Mouse (Mus musculus) embryonic facial prominence, embryonic 10.5 days (tissue): ENCODE data around the gene Tap2. TPM values are rescaled to one million over a fixed set of nuclear protein-coding genes. Genes with fewer than 3 reads are reported as not detected.
A peak's percentile ranks its signal among the peaks of the same experiment; 100 is the strongest.

Experiments
- DNase-seq: peaks from one replicate; pipeline ENCODE4 v3.0.0-alpha.2; 2017; ENCODE audit warnings: low spot score
- H3K27ac ChIP-seq: fragments of 300-500 bp; sonication (generic); replicated peaks from 2 replicates; pipeline ENCODE4 v1.5.1; 2016; ENCODE audit warnings: mild to moderate bottlenecking
- H3K27me3 ChIP-seq: fragments of 300-500 bp; sonication (generic); replicated peaks from 2 replicates; pipeline ENCODE4 v1.6.1; 2016; ENCODE audit warnings: low read depth, mild to moderate bottlenecking; ENCODE audit not compliant: poor library complexity, severe bottlenecking
- H3K36me3 ChIP-seq: fragments of 300-500 bp; sonication (generic); replicated peaks from 2 replicates; pipeline ENCODE4 v1.6.1; 2016; ENCODE audit warnings: mild to moderate bottlenecking, moderate library complexity
- H3K4me1 ChIP-seq: fragments of 300-500 bp; sonication (generic); 2 replicates; pipeline ENCODE4 v1.6.1; 2016
- H3K4me3 ChIP-seq: fragments of 300-500 bp; sonication (generic); 2 replicates; pipeline ENCODE4 v1.5.1; 2016; ENCODE audit warnings: mild to moderate bottlenecking, moderate library complexity
- H3K9me3 ChIP-seq: fragments of 300-500 bp; sonication (generic); 2 replicates; pipeline ENCODE4 v1.6.1; 2016; ENCODE audit warnings: mild to moderate bottlenecking
- WGBS: fragments of 180-500 bp; shearing (Covaris S2); methylation state at CpG from one replicate; pipeline ENCODE4 v1.1.7; 2016; 5-methylcytosine and 5-hydroxymethylcytosine counted together
- polyA plus RNA-seq: library from polyadenylated mRNA; unstranded; fragments of >200 nt; fragmentation: Nextera tagmentation; extraction: Ambion mirVana; gene quantifications from 2 replicates; pipeline ENCODE4 v1.2.1, GENCODE M21; 2016

Gene Tap2
- polyA plus RNA-seq, 1 experiment from 2014 or later = 0.56 TPM

- Histone ChIP-seq H3K4me1 (peaks cover 15% of the 10 kb centered on the region), H3K9me3 (no peaks in the 10 kb centered on the region), H3K27ac (no peak within 1 kb of the TSS), H3K36me3 (no peaks in the 10 kb centered on the region), H3K4me3 (peak within 1 kb of the TSS; percentile 54), H3K27me3 (peaks cover 98% of the 10 kb centered on the region)
- DNase-seq = peak; percentile 87
- WGBS = 3% methylated on average over 41 of the region's 41 CpGs
Observed at GRCm38 (mm10) chr17:34196941-34197894, 6.1 kb upstream of the Tap2 start, which contains the start of gene Psmb8. Psmb8 (plus strand) TSS chr17:34197721.

- Histone ChIP-seq H3K4me1 (peaks cover 15% of the 10 kb centered on the region), H3K27ac (no peak overlapping the region), H3K36me3 (no peaks in the 10 kb centered on the region), H3K27me3 (peaks cover 95% of the 10 kb centered on the region), H3K9me3 (no peaks in the 10 kb centered on the region), H3K4me3 (peak overlapping the region; percentile 54)
- WGBS = 3% methylated on average over 32 of the region's 32 CpGs
- peak; percentile 29 for DNase-seq
Observed at GRCm38 (mm10) chr17:34197904-34198520, 5.3 kb upstream of the Tap2 start.

DNA sequence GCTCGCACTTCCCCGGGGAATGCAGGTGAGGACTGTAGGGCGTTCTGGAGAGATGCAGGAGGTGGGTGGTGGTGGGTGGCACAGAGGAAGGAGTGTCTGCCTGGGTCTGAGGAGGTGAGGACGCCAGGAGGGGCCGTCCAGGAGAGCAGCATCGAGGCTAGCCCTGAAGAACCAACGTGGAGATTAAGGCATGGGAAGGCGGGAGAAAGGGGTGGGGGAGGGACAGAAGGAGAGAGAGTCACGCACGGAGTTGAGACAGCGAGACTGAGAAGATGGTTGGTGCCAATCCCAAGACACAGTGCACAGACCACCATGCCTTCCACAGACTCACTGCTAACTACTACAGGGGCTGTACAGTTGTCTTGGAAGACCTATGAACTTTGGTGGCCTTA lies 4.8 kb upstream of the Tap2 start:
- Histone ChIP-seq H3K9me3 (no peaks in the 10 kb centered on the region), H3K27ac (no peak overlapping the region), H3K27me3 (peaks cover 95% of the 10 kb centered on the region), H3K4me1 (peaks cover 15% of the 10 kb centered on the region), H3K4me3 (peak overlapping the region; percentile 54), H3K36me3 (no peaks in the 10 kb centered on the region)
- no peak for DNase-seq
- WGBS = 10% methylated on average over 11 of the region's 11 CpGs

DNA sequence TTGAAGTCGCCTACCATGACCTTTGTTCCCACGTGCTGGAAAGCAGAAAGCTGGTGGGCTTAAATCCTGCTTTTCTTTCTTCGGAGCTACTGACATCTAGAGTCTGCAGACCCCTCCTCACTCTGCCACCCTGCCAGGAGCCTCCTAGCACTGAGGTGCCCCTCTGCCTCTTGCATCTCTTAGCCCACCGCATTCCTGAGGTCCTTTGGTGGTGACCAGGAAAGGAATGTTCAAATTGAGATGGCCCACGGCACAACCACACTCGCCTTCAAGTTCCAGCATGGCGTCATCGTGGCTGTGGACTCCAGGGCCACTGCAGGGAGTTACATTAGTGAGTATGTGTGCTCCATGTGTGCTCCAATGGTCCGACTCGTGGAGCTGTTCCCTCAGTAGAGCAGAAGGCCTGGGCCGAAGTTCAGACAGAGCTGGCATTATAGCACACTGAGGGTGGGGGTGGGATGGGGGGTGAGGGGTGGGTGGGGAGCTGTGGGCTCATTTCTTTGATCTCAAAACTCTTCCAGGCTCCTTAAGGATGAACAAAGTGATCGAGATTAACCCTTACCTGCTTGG lies 4.2 kb upstream of the Tap2 start:
- peaks cover 15% of the 10 kb centered on the region for H3K4me1 ChIP-seq
- H3K36me3 ChIP-seq = no peaks in the 10 kb centered on the region
- no peak overlapping the region for H3K27ac ChIP-seq
- H3K9me3 ChIP-seq = no peaks in the 10 kb centered on the region
- no peak for DNase-seq
- no peak overlapping the region for H3K4me3 ChIP-seq
- WGBS = 65% methylated on average over 12 of the region's 12 CpGs
- H3K27me3 ChIP-seq = peaks cover 95% of the 10 kb centered on the region

GRCm38 (mm10) chr17:34200047-34200446 lies 3.3 kb upstream of the Tap2 start:
- peaks cover 94% of the 10 kb centered on the region for H3K27me3 ChIP-seq
- peaks cover 21% of the 10 kb centered on the region for H3K4me1 ChIP-seq
- H3K36me3 ChIP-seq = no peaks in the 10 kb centered on the region
- H3K27ac ChIP-seq = no peak overlapping the region
- no peaks in the 10 kb centered on the region for H3K9me3 ChIP-seq
- no peak for DNase-seq
- WGBS = 83% methylated on average over 10 of the region's 10 CpGs
- H3K4me3 ChIP-seq = no peak overlapping the region

DNA sequence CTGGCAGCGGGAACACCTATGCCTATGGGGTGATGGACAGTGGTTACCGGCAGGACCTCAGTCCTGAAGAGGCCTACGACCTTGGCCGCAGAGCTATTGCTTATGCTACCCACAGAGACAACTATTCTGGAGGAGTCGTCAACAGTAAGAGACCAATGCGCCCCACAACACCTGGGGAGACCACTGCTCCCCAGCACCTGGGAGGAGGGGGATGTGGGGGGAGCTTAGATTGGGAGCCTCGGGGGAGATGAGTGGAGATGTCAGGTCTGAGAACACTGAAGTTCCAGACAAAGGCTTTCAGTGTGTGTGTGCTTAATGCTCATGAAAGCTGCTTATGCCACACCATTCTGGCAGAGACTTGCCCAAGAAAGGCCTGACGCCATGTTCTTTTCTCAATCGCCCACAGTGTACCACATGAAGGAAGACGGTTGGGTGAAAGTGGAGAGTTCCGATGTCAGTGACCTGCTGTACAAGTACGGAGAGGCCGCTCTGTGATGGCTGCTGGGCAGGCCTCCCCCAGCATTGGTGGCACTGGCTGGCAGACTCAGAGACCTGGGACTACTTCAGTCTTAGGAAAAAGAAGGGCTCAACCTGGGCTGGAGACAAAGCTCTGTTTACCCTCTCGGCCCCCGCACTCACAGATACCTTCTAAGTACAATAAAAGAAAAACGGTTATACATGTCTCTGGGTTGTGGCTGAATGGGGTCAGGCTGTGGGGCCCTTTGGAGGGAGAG lies 2.4 kb upstream of the Tap2 start:
- peaks cover 94% of the 10 kb centered on the region for H3K27me3 ChIP-seq
- H3K4me1 ChIP-seq = peaks cover 24% of the 10 kb centered on the region
- no peak for DNase-seq
- H3K36me3 ChIP-seq = no peaks in the 10 kb centered on the region
- no peak overlapping the region for H3K4me3 ChIP-seq
- H3K27ac ChIP-seq = no peak overlapping the region
- 89% methylated on average over 16 of the region's 16 CpGs for WGBS
- H3K9me3 ChIP-seq = no peaks in the 10 kb centered on the region

DNA sequence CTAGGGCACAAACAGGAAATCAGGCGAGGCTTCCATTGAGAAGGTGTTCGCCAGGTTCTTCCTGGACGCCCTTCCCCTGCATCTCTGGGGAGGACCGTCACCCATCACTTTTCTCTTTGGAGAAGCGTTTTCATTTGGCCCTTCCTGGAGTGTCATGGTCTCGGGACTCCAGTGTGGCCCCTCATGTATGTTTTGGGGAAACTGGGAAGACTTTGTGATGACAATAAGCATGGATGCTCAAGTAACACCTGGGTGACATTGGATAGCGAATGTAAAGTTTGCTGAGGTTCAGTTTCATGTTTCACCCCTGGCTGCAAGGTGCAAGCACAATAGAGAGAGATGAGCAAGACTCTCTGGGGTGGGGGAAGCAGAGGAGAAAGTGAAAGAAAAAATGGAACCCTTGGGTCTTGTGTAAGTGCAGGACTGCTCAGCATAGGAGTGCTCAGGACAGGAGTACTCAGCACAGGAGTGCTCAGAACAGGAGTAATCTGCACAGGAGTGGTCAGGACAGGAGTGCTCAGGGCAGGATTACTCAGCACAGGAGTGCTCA lies 1.7 kb upstream of the Tap2 start:
- peaks cover 24% of the 10 kb centered on the region for H3K4me1 ChIP-seq
- no peaks in the 10 kb centered on the region for H3K36me3 ChIP-seq
- no peak overlapping the region for H3K4me3 ChIP-seq
- 75% methylated on average over 7 of the region's 7 CpGs for WGBS
- no peaks in the 10 kb centered on the region for H3K9me3 ChIP-seq
- H3K27ac ChIP-seq = no peak overlapping the region
- H3K27me3 ChIP-seq = peaks cover 94% of the 10 kb centered on the region
- no peak for DNase-seq

- H3K27me3 ChIP-seq = peaks cover 91% of the 10 kb centered on the region
Observed at GRCm38 (mm10) chr17:34202760-34203442, 426 bp upstream of the Tap2 start.

DNA sequence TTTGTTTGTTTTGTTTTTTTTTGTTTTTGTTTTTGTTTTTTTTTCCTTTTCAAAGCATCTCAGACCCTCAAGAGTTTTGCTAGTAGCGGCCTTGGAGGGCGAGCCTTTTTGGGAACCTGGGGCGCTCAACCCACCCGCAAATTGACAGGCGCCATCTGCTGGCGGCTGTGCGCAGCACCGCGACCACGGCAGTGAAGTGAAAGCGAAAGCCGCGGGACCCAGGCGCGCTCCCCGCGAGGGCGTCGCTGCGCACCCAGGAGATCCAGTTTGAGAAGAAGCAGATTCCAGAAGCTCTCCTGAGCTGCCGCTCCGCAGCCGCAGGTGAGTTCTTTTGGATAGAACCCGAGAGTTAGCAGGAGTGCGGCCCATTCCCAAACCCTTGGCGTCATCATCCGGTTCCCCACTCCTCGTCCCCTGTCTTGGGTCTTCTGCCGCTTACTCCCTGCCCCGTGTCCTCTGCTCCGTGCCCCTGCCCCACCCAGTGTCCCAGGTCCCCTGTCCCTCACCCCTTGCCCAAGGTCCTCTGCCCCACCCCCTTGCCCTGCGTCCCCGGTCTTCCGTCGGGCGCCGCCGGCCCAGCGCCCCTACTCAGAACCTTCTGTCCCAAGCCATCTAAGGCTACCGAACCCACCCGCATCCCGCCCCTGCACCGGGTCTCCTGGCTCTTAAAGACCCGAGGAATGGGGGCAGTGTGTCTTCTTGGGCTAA lies 1.1 kb downstream of the Tap2 start:
- H3K4me1 ChIP-seq = peaks cover 9% of the 10 kb centered on the region
- no peak overlapping the region; the same call in 1 of the 2 replicates for H3K27ac ChIP-seq
- DNase-seq = peak; percentile 84
- no peaks in the 10 kb centered on the region for H3K9me3 ChIP-seq
- WGBS = 1% methylated on average over 44 of the region's 44 CpGs
- H3K4me3 ChIP-seq = peak overlapping the region; percentile 75
- H3K27me3 ChIP-seq = peaks cover 89% of the 10 kb centered on the region
- no peaks in the 10 kb centered on the region for H3K36me3 ChIP-seq

More at GRCm38 (mm10) chr17:34202760-34203442, 426 bp upstream of the Tap2 start:
- no peaks in the 10 kb centered on the region for H3K9me3 ChIP-seq
- no peak overlapping the region for H3K4me3 ChIP-seq
- no peak overlapping the region for H3K27ac ChIP-seq
- peaks cover 15% of the 10 kb centered on the region for H3K4me1 ChIP-seq
- DNase-seq = no peak
- WGBS = 83% methylated on average over 4 of the region's 4 CpGs
- H3K36me3 ChIP-seq = no peaks in the 10 kb centered on the region

- 11% methylated on average over 18 of the region's 18 CpGs for WGBS
- Histone ChIP-seq H3K9me3 (peaks cover 4% of the 10 kb centered on the region; the same call in 1 of the 2 replicates), H3K27me3 (peaks cover 89% of the 10 kb centered on the region), H3K27ac (no peak overlapping the region; the same call in 1 of the 2 replicates), H3K36me3 (no peaks in the 10 kb centered on the region), H3K4me3 (peak overlapping the region; percentile 75), H3K4me1 (peaks cover 9% of the 10 kb centered on the region)
- peak; percentile 21 for DNase-seq
Observed at GRCm38 (mm10) chr17:34205021-34205745, 1.9 kb downstream of the Tap2 start.
